Comparison of ENCODE assay signal across 8 mouse cellular contexts in genomic region chr7:127768346-127768996, GRCm38 (mm10). TPM values are rescaled to one million over a fixed set of nuclear protein-coding genes. Genes with fewer than 3 reads are reported as not detected.
A peak's percentile ranks its signal among the peaks of the same experiment; 100 is the strongest.
DNase-seq lines count a peak whose midpoint lies in the region; ATAC-seq and TF ChIP-seq lines count a peak whose summit lies in the region.

No protein-coding gene starts in this region.

- peak overlapping the region; percentile 81; the same call in 1 of the 2 replicates for H3K4me3 ChIP-seq in kidney, embryonic 15.5 days (replicated peaks)
- H3K4me3 ChIP-seq in G1E (ENCODE audit: low read depth, low read length): peak overlapping the region; percentile 84; the same call in 1 of the 2 replicates
- 0 out of 2 replicates have a peak overlapping the region, but pooled peaks have one; percentile 70 for H3K4me3 ChIP-seq in embryonic facial prominence, embryonic 14.5 days (ENCODE audit: low read depth, low read length)
- H3K4me3 ChIP-seq in limb, embryonic 11.5 days (ENCODE audit: low read depth, low read length): no peak overlapping the region; the same call in 1 of the 2 replicates

- H3K9me3 ChIP-seq in kidney, embryonic 15.5 days (replicated peaks): no peaks in the 10 kb centered on the region
- H3K9me3 ChIP-seq in G1E (replicated peaks): no peaks in the 10 kb centered on the region
- no peaks in the 10 kb centered on the region for H3K9me3 ChIP-seq in embryonic facial prominence, embryonic 14.5 days (ENCODE audit: control insufficient read depth, low read length)
- no peaks in the 10 kb centered on the region for H3K9me3 ChIP-seq in limb, embryonic 11.5 days (ENCODE audit: control insufficient read depth, low read length)

- peaks cover 29% of the 10 kb centered on the region for H3K4me1 ChIP-seq in kidney, embryonic 15.5 days
- peaks cover 79% of the 10 kb centered on the region for H3K4me1 ChIP-seq in G1E (ENCODE audit: insufficient read depth, low read depth, low read length)
- peaks cover 14% of the 10 kb centered on the region; the same call in 1 of the 2 replicates for H3K4me1 ChIP-seq in embryonic facial prominence, embryonic 14.5 days (ENCODE audit: control insufficient read depth, insufficient read depth, low read length)
- H3K4me1 ChIP-seq in limb, embryonic 11.5 days (ENCODE audit: control insufficient read depth, insufficient read depth, low read length): peaks cover 12% of the 10 kb centered on the region

- no peak for DNase-seq in kidney, adult 11 months
- no peak for DNase-seq in G1E (ENCODE audit: low spot score)
- DNase-seq in embryonic facial prominence, embryonic 14.5 days (ENCODE audit: low spot score): no peak
- DNase-seq in limb, embryonic 11.5 days (ENCODE audit: low spot score): no peak
- peak; percentile 41 to 60 for DNase-seq in spleen, postnatal 10 days (ENCODE audit: low spot score in 2 of 2)
- no peak for DNase-seq in layer of hippocampus, adult 8-10 months (ENCODE audit: low spot score in 2 of 2)

- no peaks in the 10 kb centered on the region for H3K27me3 ChIP-seq in kidney, embryonic 15.5 days
- no peaks in the 10 kb centered on the region for H3K27me3 ChIP-seq in G1E (ENCODE audit: insufficient read depth, low read length)
- no peaks in the 10 kb centered on the region for H3K27me3 ChIP-seq in embryonic facial prominence, embryonic 14.5 days (replicated peaks; ENCODE audit: control insufficient read depth, insufficient read depth, low read length)
- no peaks in the 10 kb centered on the region for H3K27me3 ChIP-seq in limb, embryonic 11.5 days (ENCODE audit: control insufficient read depth, insufficient read depth, low read length)

- H3K36me3 ChIP-seq in kidney, embryonic 15.5 days: peaks cover 51% of the 10 kb centered on the region
- peaks cover 64% of the 10 kb centered on the region for H3K36me3 ChIP-seq in G1E (replicated peaks)
- H3K36me3 ChIP-seq in embryonic facial prominence, embryonic 14.5 days (ENCODE audit: control insufficient read depth, insufficient read depth, low read length): peaks cover 46% of the 10 kb centered on the region
- peaks cover 11% of the 10 kb centered on the region for H3K36me3 ChIP-seq in limb, embryonic 11.5 days (ENCODE audit: control insufficient read depth, insufficient read depth, low read length)

- H3K4me2 ChIP-seq in kidney, embryonic 15.5 days: peak overlapping the region; percentile 94
- peak overlapping the region; percentile 89; the same call in 1 of the 2 replicates for H3K4me2 ChIP-seq in embryonic facial prominence, embryonic 14.5 days (ENCODE audit: low read depth, low read length)
- 0 out of 2 replicates have a peak overlapping the region, but pooled peaks have one; percentile 7 for H3K4me2 ChIP-seq in limb, embryonic 11.5 days (ENCODE audit: low read depth, severe bottlenecking)

- 53% methylated on average over 13 of the region's 13 CpGs for WGBS in kidney, embryonic 15.5 days
- 55% methylated on average over 11 of the region's 13 CpGs for WGBS in embryonic facial prominence, embryonic 14.5 days
- 51% methylated on average over 13 of the region's 13 CpGs for WGBS in limb, embryonic 11.5 days

- no peak overlapping the region for H3K9ac ChIP-seq in kidney, embryonic 15.5 days
- H3K9ac ChIP-seq in embryonic facial prominence, embryonic 14.5 days (ENCODE audit: low read depth, low read length): no peak overlapping the region
- H3K9ac ChIP-seq in limb, embryonic 11.5 days (ENCODE audit: low read length): no peak overlapping the region

- peak overlapping the region; percentile 98 for H3K27ac ChIP-seq in kidney, embryonic 15.5 days
- peak overlapping the region; percentile 93; the same call in 1 of the 2 replicates for H3K27ac ChIP-seq in embryonic facial prominence, embryonic 14.5 days (replicated peaks; ENCODE audit: low read depth, low read length)
- H3K27ac ChIP-seq in limb, embryonic 11.5 days (replicated peaks; ENCODE audit: low read depth, low read length): peak overlapping the region; percentile 56

- no peak for ATAC-seq in kidney, embryonic 15.5 days (replicated peaks; ENCODE audit: low FRiP score)
- no peak for ATAC-seq in G1E (ENCODE audit: extremely low read depth, insufficient number of reproducible peaks, low FRiP score, poor library complexity, severe bottlenecking)
- ATAC-seq in embryonic facial prominence, embryonic 14.5 days (ENCODE audit: low read depth): no peak
- peak; percentile 52; the same call in 1 of the 2 replicates for ATAC-seq in limb, embryonic 11.5 days (ENCODE audit: insufficient number of reproducible peaks, low FRiP score, low TSS enrichment, low read depth)
- no peak for ATAC-seq in erythroid progenitor cell, adult 5-6 weeks (replicated peaks; ENCODE audit: low FRiP score, poor library complexity, severe bottlenecking)

- TF ChIP-seq CTCF in G1E (IDR thresholded peaks at IDR 0.05; ENCODE audit: low read depth, low read length): no peak

RNA-seq across cellular contexts. Expression of gene Orai3, which starts 1.1 kb away (rescaled TPM):
- polyA plus RNA-seq in kidney, embryonic 15.5 days (2015; fragmentation: Nextera tagmentation; extraction: Ambion mirVana): 25.1 and 26.7 TPM in 2 replicates
- 27.4 and 27.7 TPM in 2 replicates for total RNA-seq in G1E (2014; fragmentation: Nextera tagmentation)
- total RNA-seq in G1E (2017): 47.1 and 53.8 TPM in 2 replicates
- polyA plus RNA-seq in G1E (2012): 30.2 and 43.1 TPM in 2 replicates
- 10.4 and 11.9 TPM in 2 replicates for polyA plus RNA-seq in embryonic facial prominence, embryonic 14.5 days (2014; fragmentation: Nextera tagmentation; extraction: Ambion mirVana)
- 11.7 and 12.3 TPM in 2 replicates for polyA plus RNA-seq in limb, embryonic 11.5 days (2014; fragmentation: Nextera tagmentation; extraction: Ambion mirVana)
- total RNA-seq in layer of hippocampus, adult 8-10 months (2022): 10 to 100 TPM; 25.8 to 30.7 (median 29.4) TPM
- 2.5 and 5.4 TPM in 2 replicates for total RNA-seq in erythroid progenitor cell, adult 5-6 weeks (2015; ENCODE audit: low replicate concordance)
- total RNA-seq in erythroid progenitor cell, adult 5-6 weeks (2017; ENCODE audit: low replicate concordance): 4.6 and 6.7 TPM in 2 replicates

RNA-seq across cellular contexts. Expression of gene Setd1a, which starts 8.0 kb away (rescaled TPM):
- 23.2 and 25.9 TPM in 2 replicates for polyA plus RNA-seq in kidney, embryonic 15.5 days (2015; fragmentation: Nextera tagmentation; extraction: Ambion mirVana)
- total RNA-seq in G1E (2014; fragmentation: Nextera tagmentation): 104 and 115 TPM in 2 replicates
- 9.1 and 10.0 TPM in 2 replicates for total RNA-seq in G1E (2017)
- polyA plus RNA-seq in G1E (2012): 103 and 118 TPM in 2 replicates
- polyA plus RNA-seq in embryonic facial prominence, embryonic 14.5 days (2014; fragmentation: Nextera tagmentation; extraction: Ambion mirVana): 23.0 and 24.1 TPM in 2 replicates
- polyA plus RNA-seq in limb, embryonic 11.5 days (2014; fragmentation: Nextera tagmentation; extraction: Ambion mirVana): 31.5 and 38.0 TPM in 2 replicates
- total RNA-seq in layer of hippocampus, adult 8-10 months (2022): 10 to 100 TPM; 46.6 to 56.4 (median 48.7) TPM
- 38.1 and 42.5 TPM in 2 replicates for total RNA-seq in erythroid progenitor cell, adult 5-6 weeks (2015; ENCODE audit: low replicate concordance)
- 14.8 and 21.3 TPM in 2 replicates for total RNA-seq in erythroid progenitor cell, adult 5-6 weeks (2017; ENCODE audit: low replicate concordance)

RNA-seq across cellular contexts. Expression of gene Gm49388, which starts 16.9 kb away (rescaled TPM):
- polyA plus RNA-seq in kidney, embryonic 15.5 days (2015; fragmentation: Nextera tagmentation; extraction: Ambion mirVana): not detected in 2 replicates
- total RNA-seq in G1E (2014; fragmentation: Nextera tagmentation): 4.7 and 8.4 TPM in 2 replicates
- total RNA-seq in G1E (2017): 0.23 TPM in 1 of 2 replicates, not detected in the other
- polyA plus RNA-seq in G1E (2012): 0.12 and 1.1 TPM in 2 replicates
- polyA plus RNA-seq in embryonic facial prominence, embryonic 14.5 days (2014; fragmentation: Nextera tagmentation; extraction: Ambion mirVana): 0.43 TPM in 1 of 2 replicates, not detected in the other
- not detected in 2 replicates for polyA plus RNA-seq in limb, embryonic 11.5 days (2014; fragmentation: Nextera tagmentation; extraction: Ambion mirVana)
- total RNA-seq in layer of hippocampus, adult 8-10 months (2022): 1 to 10 TPM; 2.0 to 5.7 (median 2.3) TPM
- total RNA-seq in erythroid progenitor cell, adult 5-6 weeks (2015; ENCODE audit: low replicate concordance): 8.6 and 10.9 TPM in 2 replicates
- total RNA-seq in erythroid progenitor cell, adult 5-6 weeks (2017; ENCODE audit: low replicate concordance): 4.5 and 10.7 TPM in 2 replicates

RNA-seq across cellular contexts. Expression of gene Fbxl19, which starts 24.1 kb away (rescaled TPM):
- 5.6 and 6.8 TPM in 2 replicates for polyA plus RNA-seq in kidney, embryonic 15.5 days (2015; fragmentation: Nextera tagmentation; extraction: Ambion mirVana)
- total RNA-seq in G1E (2014; fragmentation: Nextera tagmentation) (6.4 and 6.9 TPM in 2 replicates), G1E (2017) (15.1 and 18.8 TPM in 2 replicates)
- 54.4 and 58.5 TPM in 2 replicates for polyA plus RNA-seq in G1E (2012)
- polyA plus RNA-seq in embryonic facial prominence, embryonic 14.5 days (2014; fragmentation: Nextera tagmentation; extraction: Ambion mirVana): 3.0 and 3.8 TPM in 2 replicates
- 9.8 and 10.9 TPM in 2 replicates for polyA plus RNA-seq in limb, embryonic 11.5 days (2014; fragmentation: Nextera tagmentation; extraction: Ambion mirVana)
- total RNA-seq in layer of hippocampus, adult 8-10 months (2022): 10 to 100 TPM; 52.2 to 65.5 (median 56.3) TPM
- 1.7 and 1.8 TPM in 2 replicates for total RNA-seq in erythroid progenitor cell, adult 5-6 weeks (2015; ENCODE audit: low replicate concordance)
- 1.5 and 3.6 TPM in 2 replicates for total RNA-seq in erythroid progenitor cell, adult 5-6 weeks (2017; ENCODE audit: low replicate concordance)

RNA-seq across cellular contexts. Expression of gene Hsd3b7, which starts 31.9 kb away (rescaled TPM):
- polyA plus RNA-seq in kidney, embryonic 15.5 days (2015; fragmentation: Nextera tagmentation; extraction: Ambion mirVana): 23.0 and 27.6 TPM in 2 replicates
- total RNA-seq in G1E (2014; fragmentation: Nextera tagmentation) (11.2 and 17.2 TPM in 2 replicates), G1E (2017) (42.3 and 52.1 TPM in 2 replicates)
- polyA plus RNA-seq in G1E (2012): 10.6 and 19.7 TPM in 2 replicates
- polyA plus RNA-seq in embryonic facial prominence, embryonic 14.5 days (2014; fragmentation: Nextera tagmentation; extraction: Ambion mirVana): 22.2 and 23.5 TPM in 2 replicates
- polyA plus RNA-seq in limb, embryonic 11.5 days (2014; fragmentation: Nextera tagmentation; extraction: Ambion mirVana): 7.0 and 8.0 TPM in 2 replicates
- 10 to 100 TPM in 2 of 4 experiments, 1 to 10 TPM in 2; 4.8 to 12.2 (median 10.7) TPM for total RNA-seq in layer of hippocampus, adult 8-10 months (2022)
- 5.8 TPM in 1 of 2 replicates, not detected in the other for total RNA-seq in erythroid progenitor cell, adult 5-6 weeks (2015; ENCODE audit: low replicate concordance)
- total RNA-seq in erythroid progenitor cell, adult 5-6 weeks (2017; ENCODE audit: low replicate concordance): 2.6 and 3.5 TPM in 2 replicates

Comparison
In these comparisons a context has a peak if more than half of its experiments do, and no peak if none do; other contexts are left out.
1. H3K4me2 ChIP-seq: peak in every context shown above with its lines; median percentile 94 in kidney, embryonic 15.5 days; 89 in embryonic facial prominence, embryonic 14.5 days; 7 in limb, embryonic 11.5 days.
2. DNase-seq: peak in spleen, postnatal 10 days (2 of 2); none in kidney, adult 11 months (single experiment), G1E (single experiment), embryonic facial prominence, embryonic 14.5 days (single experiment), limb, embryonic 11.5 days (single experiment) and layer of hippocampus, adult 8-10 months (0 of 2).
3. Peak in every context shown above with its lines, with median percentiles within 50 percentile points of each other: H3K27ac ChIP-seq.